Mouse (Mus musculus) hindbrain, embryonic 14.5 days (tissue): Measurements from ENCODE around the gene Gm7951. TPM values are rescaled to one million over a fixed set of nuclear protein-coding genes. Genes with fewer than 3 reads are reported as not detected.
"Not testable (repeated sequence)": the region's sequence is repeated elsewhere in the genome, so short reads cannot be mapped to it uniquely, and the experiment has no call there.

Source experiments
- ATAC-seq: fragments of 200-750 bp; cut with Nextera tagmentation; 2 replicates; pipeline ENCODE4 v1.8.0; 2017; ENCODE audit warnings: moderate number of reproducible peaks, mild to moderate bottlenecking, moderate TSS enrichment, moderate library complexity; ENCODE audit not compliant: low FRiP score
- DNase-seq: peaks from one replicate; pipeline ENCODE4 v3.0.0-alpha.2; 2015; ENCODE audit warnings: low spot score
- H3K27ac ChIP-seq: fragments of 300-500 bp; sonication (generic); 2 replicates; pipeline ENCODE4 v1.5.1; 2014; ENCODE audit warnings: mild to moderate bottlenecking, moderate library complexity
- H3K27me3 ChIP-seq: fragments of 300-500 bp; sonication (generic); 2 replicates; pipeline ENCODE4 v1.6.1; 2014; ENCODE audit warnings: mild to moderate bottlenecking, low read length, mixed read lengths; ENCODE audit not compliant: control insufficient read depth, insufficient read depth
- H3K36me3 ChIP-seq: fragments of 300-500 bp; sonication (generic); replicated peaks from 2 replicates; pipeline ENCODE4 v1.6.1; 2014; ENCODE audit not compliant: control insufficient read depth, insufficient read depth
- H3K4me1 ChIP-seq: fragments of 300-500 bp; sonication (generic); replicated peaks from 2 replicates; pipeline ENCODE4 v1.6.1; 2014; ENCODE audit warnings: antibody characterized with exemption, low read length, mixed read lengths; ENCODE audit not compliant: control insufficient read depth, insufficient read depth
- H3K4me2 ChIP-seq: fragments of 300-500 bp; sonication (generic); replicated peaks from 2 replicates; pipeline ENCODE4 v1.6.1; 2014; ENCODE audit warnings: mild to moderate bottlenecking, moderate library complexity
- H3K4me3 ChIP-seq: fragments of 300-500 bp; sonication (generic); replicated peaks from 2 replicates; pipeline ENCODE4 v1.5.1; 2014; ENCODE audit warnings: mild to moderate bottlenecking, low read length
- H3K9ac ChIP-seq: fragments of 300-500 bp; sonication (generic); 2 replicates; pipeline ENCODE4 v1.6.1; 2014
- H3K9me3 ChIP-seq: fragments of 300-500 bp; sonication (generic); 2 replicates; pipeline ENCODE4 v1.6.1; 2016; ENCODE audit warnings: low read length; ENCODE audit not compliant: control insufficient read depth
- WGBS: fragments of 180-500 bp; shearing (Covaris S2); extraction: QIAGEN DNeasy Blood & Tissue Kit; methylation state at CpG from one replicate; pipeline ENCODE4 v1.1.7; 2014; 5-methylcytosine and 5-hydroxymethylcytosine counted together
- polyA plus RNA-seq: library from polyadenylated mRNA; unstranded; fragments of >200 nt; fragmentation: Nextera tagmentation; extraction: Ambion mirVana; gene quantifications from 2 replicates; pipeline ENCODE4 v1.2.1, GENCODE M21; 2014

The Gm7951 gene
- polyA plus RNA-seq = not detected in 2 replicates

GRCm38 (mm10) chr14:42117269-42117668 is at the start of gene Gm7951:
Gm7951 (minus strand) TSS chr14:42117369.
- not testable (repeated sequence) for H3K4me1 ChIP-seq, H3K9ac ChIP-seq, H3K27me3 ChIP-seq, ATAC-seq, H3K27ac ChIP-seq, H3K4me2 ChIP-seq, H3K9me3 ChIP-seq, DNase-seq, H3K36me3 ChIP-seq, H3K4me3 ChIP-seq
- whole genome bisulfite sequencing = no CpG with 5 or more reads among the region's 2 CpGs

GRCm38 (mm10) chr14:42162522-42162921 is 45.4 kb upstream of the Gm7951 start, which contains the start of gene Gm17027:
Gm17027 (minus strand) TSS chr14:42162622.
- not testable (repeated sequence) for H3K4me2 ChIP-seq, H3K9ac ChIP-seq, H3K36me3 ChIP-seq, H3K9me3 ChIP-seq, DNase-seq, H3K4me3 ChIP-seq, H3K27me3 ChIP-seq, H3K27ac ChIP-seq, ATAC-seq, H3K4me1 ChIP-seq
- 100% methylated on average over 1 of the region's 2 CpGs for WGBS

- not testable (repeated sequence) for DNase-seq, H3K27me3 ChIP-seq, ATAC-seq, H3K27ac ChIP-seq, H3K9me3 ChIP-seq, H3K36me3 ChIP-seq, H3K4me3 ChIP-seq, H3K4me2 ChIP-seq, H3K4me1 ChIP-seq, H3K9ac ChIP-seq
- WGBS = 83% methylated on average over 5 of the region's 8 CpGs
These were observed 17.4 kb upstream of the Gm7951 start for GRCm38 (mm10) chr14:42134571-42134970.

- H3K4me2 ChIP-seq = not testable (repeated sequence)
These were observed 16.6 kb upstream of the Gm7951 start for GRCm38 (mm10) chr14:42133806-42134205.

More at GRCm38 (mm10) chr14:42133806-42134205, 16.6 kb upstream of the Gm7951 start:
- not testable (repeated sequence) for H3K36me3 ChIP-seq, H3K27me3 ChIP-seq, H3K9me3 ChIP-seq, H3K9ac ChIP-seq, H3K4me1 ChIP-seq, DNase-seq, H3K4me3 ChIP-seq, H3K27ac ChIP-seq, ATAC-seq
- 57% methylated on average over 10 of the region's 14 CpGs for WGBS

Other genes starting within 250 kb of the Gm7951 start
- gene Gm7980, start 210.1 kb downstream of the Gm7951 start, polyA plus RNA-seq = not detected in 2 replicates
- gene 1700049E17Rik1, start 192.4 kb downstream of the Gm7951 start, polyA plus RNA-seq = not detected in 2 replicates
- not detected in 2 replicates for gene 1700024B05Rik, start 173.4 kb downstream of the Gm7951 start, polyA plus RNA-seq
- gene Gm6401, start 149.4 kb downstream of the Gm7951 start, polyA plus RNA-seq = not detected in 2 replicates
- not detected in 2 replicates for gene Gm3543, start 134.0 kb downstream of the Gm7951 start, polyA plus RNA-seq
- gene Gm17027, start 45.3 kb upstream of the Gm7951 start, polyA plus RNA-seq = not detected in 2 replicates
- gene Gm3573, start 73.4 kb upstream of the Gm7951 start, polyA plus RNA-seq = not detected in 2 replicates
- gene Gm17026, start 142.7 kb upstream of the Gm7951 start, polyA plus RNA-seq = not detected in 2 replicates
- gene Gm9611, start 180.0 kb upstream of the Gm7951 start, polyA plus RNA-seq = not detected in 2 replicates
- gene Gm7995, start 192.8 kb upstream of the Gm7951 start, polyA plus RNA-seq = not detected in 2 replicates